Mouse (Mus musculus): ENCODE results near the gene Ptges3.
A peak's percentile ranks its signal among the peaks of the same experiment; 100 is the strongest.
"Not testable (repeated sequence)": the region's sequence is repeated elsewhere in the genome, so short reads cannot be mapped to it uniquely, and the experiment has no call there.

Gene Ptges3

GRCm38 (mm10) chr10:128058601-128059151, at the start of gene Ptges3:
TSS of gene Ptges3 (plus strand) at chr10:128058954.
- peak; percentile 77 for DNase-seq (ENCODE audit: low read depth, low spot score)

GRCm38 (mm10) chr10:128009735-128010134, 49.0 kb upstream of the Ptges3 start:
- DNase-seq (ENCODE audit: low read depth, low spot score), result no peak

DNA sequence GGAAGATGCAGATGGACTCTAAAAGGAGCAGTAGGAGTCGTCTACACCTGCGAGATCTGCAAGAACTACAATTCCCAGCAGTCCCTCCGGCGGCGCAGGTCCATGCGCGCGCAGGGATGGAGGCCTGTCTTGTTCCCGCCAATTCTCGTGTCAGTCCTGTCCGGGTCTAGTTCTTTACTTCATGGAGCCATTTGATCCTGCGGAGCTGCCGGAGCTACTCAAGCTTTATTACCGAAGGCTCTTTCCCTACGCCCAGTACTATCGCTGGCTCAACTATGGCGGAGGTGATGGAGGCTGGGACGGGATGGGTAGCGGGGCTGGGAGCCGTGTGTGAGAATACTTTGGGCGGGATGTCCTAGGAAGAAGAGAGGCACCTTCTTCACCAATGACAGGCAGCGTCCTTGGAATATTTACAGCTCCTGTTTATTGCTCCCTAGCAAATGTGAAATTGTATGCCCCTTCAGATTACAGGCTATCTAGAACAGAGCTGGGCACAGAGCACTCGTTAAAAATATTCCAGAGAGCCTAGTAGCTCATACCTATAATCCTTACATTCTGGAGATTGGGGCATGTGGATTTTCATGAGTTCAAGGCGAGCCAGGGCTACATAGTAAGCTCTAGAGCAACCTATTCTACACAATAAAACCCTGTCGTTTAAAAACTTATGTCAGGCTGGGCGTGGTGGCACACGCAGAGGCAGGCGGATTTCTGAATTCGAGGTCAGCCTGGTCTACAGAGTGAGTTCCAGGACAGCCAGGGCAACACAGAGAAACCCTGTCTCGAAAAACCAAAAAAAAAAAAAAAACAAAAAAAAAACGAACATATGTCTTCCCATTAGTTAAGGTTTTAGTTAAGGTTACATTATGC, 43.5 kb upstream of the Ptges3 start, which contains the start of gene Prim1:
Gene Prim1 (plus strand): TSS at position 101 of the 867 bp plus-strand sequence.
- peak; percentile 59 for DNase-seq (ENCODE audit: low read depth, low spot score)

DNA sequence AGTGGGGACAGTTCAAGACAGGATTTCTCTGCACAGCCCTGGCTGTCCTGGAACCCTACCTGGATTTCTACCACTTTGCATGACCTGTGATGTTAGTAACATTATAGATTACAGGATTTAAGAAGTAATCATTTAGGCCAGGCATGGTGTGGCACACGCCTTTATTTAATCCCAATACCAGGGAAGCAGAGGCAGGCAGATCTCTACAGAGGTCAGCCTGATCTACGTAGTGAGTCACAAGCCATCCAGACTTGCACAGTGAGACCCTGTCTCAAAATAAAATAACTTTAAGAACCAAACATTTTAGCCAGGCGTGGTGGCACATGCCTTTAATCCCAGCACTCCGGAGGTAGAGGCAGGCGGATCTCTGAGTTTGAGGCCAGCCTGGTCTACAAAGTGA, 36.6 kb upstream of the Ptges3 start:
- no peak for DNase-seq (ENCODE audit: low read depth, low spot score)

- no peak for DNase-seq (ENCODE audit: low read depth, low spot score)
Measured at GRCm38 (mm10) chr10:128023496-128023895, 35.3 kb upstream of the Ptges3 start.

DNA sequence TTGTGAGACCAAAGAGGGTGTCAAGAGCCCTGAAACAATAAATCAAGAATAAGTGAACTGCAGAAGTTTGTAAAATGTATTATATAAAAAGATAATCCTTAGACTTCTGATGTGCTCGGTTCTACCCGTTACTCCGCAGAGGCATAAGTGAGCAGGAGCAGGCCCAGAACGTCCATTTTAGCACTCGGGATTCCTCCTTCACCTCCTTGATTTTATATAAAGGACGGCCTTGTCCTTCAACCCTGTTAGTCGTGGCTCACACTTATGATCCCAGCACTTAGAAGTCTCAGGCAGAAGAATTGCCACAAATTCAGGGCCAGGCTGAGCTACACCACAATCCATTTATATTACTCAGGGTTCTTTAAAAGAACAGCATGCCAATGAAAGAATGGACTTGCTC, 28.8 kb upstream of the Ptges3 start:
- no peak for DNase-seq (ENCODE audit: low read depth, low spot score)

GRCm38 (mm10) chr10:128030860-128031259, 27.9 kb upstream of the Ptges3 start:
- no peak for DNase-seq (ENCODE audit: low read depth, low spot score)

GRCm38 (mm10) chr10:128036746-128037425, 21.9 kb upstream of the Ptges3 start:
- no peak for DNase-seq (ENCODE audit: low read depth, low spot score)

GRCm38 (mm10) chr10:128037921-128038320, 20.8 kb upstream of the Ptges3 start:
- no peak for DNase-seq (ENCODE audit: low read depth, low spot score)

DNA sequence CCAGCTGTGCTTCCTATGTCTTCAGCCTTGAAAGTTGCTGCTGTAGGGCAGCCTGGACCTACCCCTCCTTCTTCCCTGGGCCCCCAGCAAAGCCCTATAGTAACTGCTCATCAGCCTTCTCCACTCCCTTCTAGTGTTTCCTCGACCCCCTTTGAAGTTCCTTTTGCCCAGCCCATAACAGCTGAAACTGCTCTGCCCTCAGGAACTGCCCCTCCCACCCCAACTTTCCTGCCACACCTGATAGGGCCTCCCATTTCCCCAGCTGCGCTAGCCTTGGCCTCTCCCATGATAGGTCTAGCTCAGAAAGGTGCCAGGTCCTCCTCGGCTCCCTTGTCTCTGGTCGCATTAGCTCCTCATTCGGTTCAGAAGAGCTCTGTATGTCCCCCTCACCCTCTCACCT, 19.6 kb upstream of the Ptges3 start:
- no peak for DNase-seq (ENCODE audit: low read depth, low spot score)

- DNase-seq (ENCODE audit: low read depth, low spot score), result no peak
Measured at GRCm38 (mm10) chr10:128039858-128040257, 18.9 kb upstream of the Ptges3 start.

GRCm38 (mm10) chr10:128040293-128040692, 18.5 kb upstream of the Ptges3 start:
- no peak for DNase-seq (ENCODE audit: low read depth, low spot score)

GRCm38 (mm10) chr10:128041636-128042035, 17.1 kb upstream of the Ptges3 start:
- DNase-seq (ENCODE audit: low read depth, low spot score), result no peak

GRCm38 (mm10) chr10:128042466-128042865, 16.3 kb upstream of the Ptges3 start:
- DNase-seq (ENCODE audit: low read depth, low spot score), result no peak

- DNase-seq (ENCODE audit: low read depth, low spot score), result no peak
Measured at GRCm38 (mm10) chr10:128043041-128043835, 15.5 kb upstream of the Ptges3 start.

DNA sequence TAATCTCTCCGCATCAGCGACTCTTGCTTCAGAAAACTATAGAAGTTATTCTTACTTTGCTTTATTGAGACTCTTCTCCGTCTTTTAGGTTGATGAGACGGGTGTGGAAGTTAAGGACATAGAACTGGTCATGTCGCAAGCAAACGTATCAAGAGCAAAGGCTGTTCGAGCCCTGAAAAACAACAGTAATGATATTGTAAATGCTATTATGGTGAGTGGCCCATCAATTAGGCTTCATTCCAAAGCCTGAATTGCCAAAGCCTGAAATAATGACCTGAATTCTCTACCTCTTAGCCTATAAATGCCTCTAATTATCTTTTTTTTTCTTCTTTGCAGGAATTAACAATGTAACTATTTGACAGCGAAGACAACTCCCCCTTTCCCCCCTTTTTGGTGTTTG, 10.6 kb upstream of the Ptges3 start:
- no peak for DNase-seq (ENCODE audit: low read depth, low spot score)

DNA sequence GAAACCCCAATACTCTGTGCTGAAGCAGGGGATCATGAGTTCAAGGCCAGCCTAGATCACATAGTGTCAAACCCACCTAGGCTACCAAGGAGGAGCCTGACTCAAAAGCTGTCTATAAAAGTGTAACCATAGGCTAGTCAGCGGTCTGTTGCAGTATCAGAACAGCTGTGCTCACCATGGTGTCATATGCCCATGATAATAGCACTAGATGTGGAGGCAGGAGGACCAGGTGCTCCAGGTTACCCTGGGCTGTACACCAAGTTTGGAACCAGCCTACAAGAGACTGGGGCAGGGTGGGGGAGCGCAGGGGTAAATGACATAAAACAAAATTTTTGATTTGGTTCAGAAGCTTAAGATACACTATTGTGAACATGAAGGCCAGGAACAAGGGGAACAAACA, 9.0 kb upstream of the Ptges3 start:
- no peak for DNase-seq (ENCODE audit: low read depth, low spot score)

- DNase-seq (ENCODE audit: low read depth, low spot score), result no peak
Measured at GRCm38 (mm10) chr10:128050355-128050754, 8.4 kb upstream of the Ptges3 start.

DNA sequence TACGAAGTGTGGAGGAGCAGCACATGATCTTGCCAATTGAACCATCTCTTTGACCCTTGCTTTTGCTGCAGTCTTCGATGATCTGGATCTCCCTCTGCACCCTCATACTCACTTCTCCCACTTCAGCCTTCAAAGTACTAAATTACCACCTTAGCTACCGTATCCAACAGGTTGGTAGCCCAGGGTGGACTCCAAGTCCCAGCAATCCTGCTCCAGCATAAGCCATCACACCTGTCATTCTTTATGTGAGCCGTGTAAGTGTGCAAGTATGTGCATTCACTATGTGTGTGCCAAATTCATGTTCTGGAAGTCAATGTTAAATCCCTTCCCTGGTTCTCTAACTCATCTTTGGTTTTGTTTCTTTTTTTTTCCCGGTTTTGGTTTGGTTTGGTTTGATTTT, 7.2 kb upstream of the Ptges3 start:
- DNase-seq (ENCODE audit: low read depth, low spot score), result no peak

DNA sequence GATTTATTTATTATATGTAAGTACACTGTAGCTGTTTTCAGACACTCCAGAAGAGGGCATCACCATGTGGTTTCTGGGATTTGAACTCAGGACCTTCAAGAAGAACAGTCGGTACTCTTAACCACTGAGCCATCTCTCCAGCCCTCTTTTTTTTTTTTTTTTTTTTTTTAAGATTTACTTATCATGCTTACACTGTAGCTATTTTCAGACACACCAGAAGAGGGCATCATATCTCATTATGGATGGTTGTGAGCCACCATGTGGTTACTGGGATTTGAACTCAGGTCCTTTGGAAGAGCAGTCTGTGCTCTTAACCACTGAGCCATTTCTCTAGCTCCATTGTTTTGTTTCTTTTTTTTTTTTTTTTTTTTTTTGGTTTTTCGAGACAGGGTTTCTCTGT, 6.6 kb upstream of the Ptges3 start:
- DNase-seq (ENCODE audit: low read depth, low spot score), result not testable (repeated sequence)

DNA sequence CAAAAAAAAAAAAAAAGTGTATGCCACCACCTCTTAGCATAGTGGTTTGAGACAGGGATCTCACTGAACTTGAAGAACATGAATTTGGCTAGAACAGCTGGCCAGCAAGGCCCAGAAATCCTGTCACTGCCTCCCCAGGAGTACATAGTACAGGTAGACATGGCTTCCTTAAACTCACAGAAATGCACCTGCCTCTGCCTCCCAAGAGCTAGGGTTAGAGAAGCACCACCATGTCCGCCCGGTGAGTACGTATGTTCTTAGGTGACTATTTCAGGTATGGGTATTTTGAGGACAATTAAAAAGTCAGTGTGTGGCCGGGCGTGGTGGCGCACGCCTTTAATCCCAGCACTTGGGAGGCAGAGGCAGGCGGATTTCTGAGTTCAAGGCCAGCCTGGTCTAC, 5.8 kb upstream of the Ptges3 start:
- no peak for DNase-seq (ENCODE audit: low read depth, low spot score)

- DNase-seq (ENCODE audit: low read depth, low spot score), result no peak
Measured at GRCm38 (mm10) chr10:128058184-128058583, 570 bp upstream of the Ptges3 start.
